Mouse (Mus musculus) ES-E14 (cell line): ENCODE measurements around the gene Tmem200a. TPM values are rescaled to one million over a fixed set of nuclear protein-coding genes. Genes with fewer than 3 reads are reported as not detected.

Experiments
- DNase-seq: peaks from one replicate; pipeline ENCODE4 v3.0.0-alpha.2; 2013; ENCODE audit warnings: low read depth, low spot score
- H3K27ac ChIP-seq: 2 replicates; pipeline ENCODE4 v1.5.1; 2012; ENCODE audit warnings: low read depth, mild to moderate bottlenecking, low read length, moderate library complexity, mixed read lengths; ENCODE audit not compliant: poor library complexity, insufficient read depth, severe bottlenecking
- H3K36me3 ChIP-seq: 2 replicates; pipeline ENCODE4 v1.6.1; 2012; ENCODE audit warnings: mild to moderate bottlenecking, low read length, moderate library complexity, mixed read lengths; ENCODE audit not compliant: control insufficient read depth, poor library complexity, insufficient read depth, severe bottlenecking
- H3K4me1 ChIP-seq, 2 experiments: fragments of 150-350 bp in 1 of 2; sonication (generic) in 1 of 2; 2 replicates each; pipeline ENCODE4 v1.6.1; 2012; ENCODE audit warnings: low read length in 2 of 2, mild to moderate bottlenecking in 1 of 2, mixed read lengths in 1 of 2; ENCODE audit not compliant: control insufficient read depth in 2 of 2, insufficient read depth in 2 of 2, poor library complexity in 1 of 2
- H3K4me3 ChIP-seq, 2 experiments: fragments of 150-350 bp in 1 of 2; sonication (generic) in 1 of 2; 2 replicates each; pipeline ENCODE4 v1.5.1; 2012; ENCODE audit warnings: low read length in 2 of 2, low read depth in 1 of 2, mild to moderate bottlenecking in 1 of 2, mixed read lengths in 1 of 2; ENCODE audit not compliant: insufficient read depth in 1 of 2, poor library complexity in 1 of 2, severe bottlenecking in 1 of 2
- H3K9ac ChIP-seq: 2 replicates; pipeline ENCODE4 v1.6.1; 2012; ENCODE audit warnings: low read depth, mild to moderate bottlenecking, low read length, mixed read lengths; ENCODE audit not compliant: poor library complexity, insufficient read depth, severe bottlenecking
- H3K9me3 ChIP-seq: fragments of 150-350 bp; sonication (generic); 2 replicates; pipeline ENCODE4 v1.6.1; 2012; ENCODE audit warnings: low read depth, mild to moderate bottlenecking, low read length; ENCODE audit not compliant: control insufficient read depth, insufficient read depth
- CHD2 ChIP-seq: IDR thresholded peaks from 2 replicates; pipeline ENCODE4 v1.6.1; 2014; ENCODE audit warnings: mild to moderate bottlenecking, low read depth, low read length, inconsistent platforms
- HCFC1 ChIP-seq: IDR thresholded peaks from 2 replicates; pipeline ENCODE4 v1.6.1; 2012; ENCODE audit warnings: low read length, inconsistent platforms, borderline replicate concordance; ENCODE audit not compliant: insufficient read depth
- MAFK ChIP-seq: IDR thresholded peaks from 2 replicates; pipeline ENCODE4 v1.6.1; 2014; ENCODE audit warnings: mild to moderate bottlenecking, low read depth, low read length, inconsistent platforms; ENCODE audit not compliant: insufficient read depth
- ZC3H11A ChIP-seq: IDR thresholded peaks from 2 replicates; pipeline ENCODE4 v1.6.1; 2012; ENCODE audit warnings: low read depth, mild to moderate bottlenecking, inconsistent platforms, low read length, borderline replicate concordance
- ZNF384 ChIP-seq: IDR thresholded peaks from 2 replicates; pipeline ENCODE4 v1.6.1; 2012; ENCODE audit warnings: low read depth, low read length, inconsistent platforms
- in situ Hi-C, 2 experiments: fragments of 600-800 bp; cut with MboI; formaldehyde crosslinking; loops; one replicate each; pipeline ENCODE4 v1.15.1; 2025; ENCODE audit warnings: low sequenced_read_pairs in 2 of 2, inconsistent platforms in 1 of 2; ENCODE audit not compliant: unreplicated experiment in 2 of 2
- total RNA-seq: library from RNA; depleted of rRNA; stranded (reverse); fragments of 300-350 nt; gene quantifications from 2 replicates; pipeline ENCODE4 v1.2.3, GENCODE M21; 2012

Gene Tmem200a
- total RNA-seq, 1 experiment: 1.9 TPM

- no peaks in the 10 kb centered on the region for H3K36me3 ChIP-seq
Observed at GRCm38 (mm10) chr10:25952838-25953237, 126.0 kb downstream of the Tmem200a start.

GRCm38 (mm10) chr10:25952150-25952549, 126.7 kb downstream of the Tmem200a start:
- in situ Hi-C loops: no loop called here
- Histone ChIP-seq H3K9ac (no peak overlapping the region), H3K27ac (no peak overlapping the region), H3K36me3 (no peaks in the 10 kb centered on the region), H3K9me3 (no peaks in the 10 kb centered on the region), H3K4me1 (peaks cover 0 to 4% of the 10 kb centered on the region in 2 experiments; a peak in 1 of 4 replicates), H3K4me3 (no peak overlapping the region)
- DNase-seq: no peak
- TF ChIP-seq ZC3H11A (no peak), HCFC1 (no peak), CHD2 (no peak), ZNF384 (no peak), MAFK (no peak)

More at GRCm38 (mm10) chr10:25952838-25953237, 126.0 kb downstream of the Tmem200a start:
- no peak overlapping the region for H3K27ac ChIP-seq
- in situ Hi-C loops: no loop called here
- H3K4me3 ChIP-seq: no peak overlapping the region
- H3K9ac ChIP-seq: no peak overlapping the region
- DNase-seq: no peak
- H3K4me1 ChIP-seq: peaks cover 0 to 4% of the 10 kb centered on the region in 2 experiments; a peak in 1 of 4 replicates
- TF ChIP-seq CHD2: no peak
- TF ChIP-seq ZC3H11A: no peak
- TF ChIP-seq ZNF384: no peak
- TF ChIP-seq HCFC1: no peak
- no peak for TF ChIP-seq MAFK
- H3K9me3 ChIP-seq: no peaks in the 10 kb centered on the region

- no peak for TF ChIP-seq CHD2
- TF ChIP-seq ZC3H11A: no peak
- TF ChIP-seq HCFC1: no peak
- no peak for TF ChIP-seq ZNF384
- H3K9ac ChIP-seq: no peak overlapping the region
- no peaks in the 10 kb centered on the region for H3K36me3 ChIP-seq
- H3K4me1 ChIP-seq: no peaks in the 10 kb centered on the region
- no peaks in the 10 kb centered on the region for H3K9me3 ChIP-seq
- H3K4me3 ChIP-seq: no peak overlapping the region
- no peak for DNase-seq
- no peak overlapping the region for H3K27ac ChIP-seq
- in situ Hi-C loops: no loop called here
Observed at GRCm38 (mm10) chr10:25945866-25946265, 133.0 kb downstream of the Tmem200a start.

- in situ Hi-C loops: no loop called here
- no peak overlapping the region for H3K4me3 ChIP-seq
- no peak overlapping the region for H3K27ac ChIP-seq
- H3K9me3 ChIP-seq: no peaks in the 10 kb centered on the region
- H3K9ac ChIP-seq: no peak overlapping the region
- no peaks in the 10 kb centered on the region for H3K36me3 ChIP-seq
- TF ChIP-seq CHD2 (no peak), ZC3H11A (no peak), HCFC1 (no peak), ZNF384 (no peak), MAFK (no peak)
- H3K4me1 ChIP-seq: no peaks in the 10 kb centered on the region
- DNase-seq: no peak
Observed at GRCm38 (mm10) chr10:25944641-25945040, 134.2 kb downstream of the Tmem200a start.

- TF ChIP-seq ZC3H11A: no peak
- no peak for TF ChIP-seq HCFC1
- TF ChIP-seq CHD2: no peak
- no peak for TF ChIP-seq MAFK
- no peak for TF ChIP-seq ZNF384
- H3K9ac ChIP-seq: no peak overlapping the region
- in situ Hi-C loops: no loop called here
Observed at GRCm38 (mm10) chr10:25931796-25932195, 147.1 kb downstream of the Tmem200a start.

More at GRCm38 (mm10) chr10:25931796-25932195, 147.1 kb downstream of the Tmem200a start:
- Histone ChIP-seq H3K9me3 (no peaks in the 10 kb centered on the region), H3K36me3 (no peaks in the 10 kb centered on the region), H3K4me3 (no peak overlapping the region), H3K27ac (no peak overlapping the region), H3K4me1 (no peaks in the 10 kb centered on the region)
- no peak for DNase-seq
